Mouse (Mus musculus) embryonic facial prominence, embryonic 11.5 days (tissue): ENCODE measurements at regions not wholly inside any gene's neighbourhood (a gene's known extent, or its start where the extent isn't known, plus 50 kb on each side); places are given as distances from the start of the nearest gene placed in this dataset.
A peak's percentile ranks its signal among the peaks of the same experiment; 100 is the strongest.

ENCODE experiments used
- ATAC-seq: fragments of 200-750 bp; cut with Nextera tagmentation; replicated peaks from 2 replicates; pipeline ENCODE4 v1.8.0; 2017; ENCODE audit warnings: low read depth; ENCODE audit not compliant: insufficient number of reproducible peaks, low FRiP score, low TSS enrichment
- DNase-seq: peaks from one replicate; pipeline ENCODE4 v3.0.0-alpha.2; 2015; ENCODE audit warnings: low spot score
- H3K27ac ChIP-seq: fragments of 300-500 bp; sonication (generic); replicated peaks from 2 replicates; pipeline ENCODE4 v1.5.1; 2014; ENCODE audit warnings: mild to moderate bottlenecking, low read depth, low read length, control low read depth
- H3K27me3 ChIP-seq: fragments of 300-500 bp; sonication (generic); 2 replicates; pipeline ENCODE4 v1.6.1; 2014; ENCODE audit warnings: mild to moderate bottlenecking, low read length, moderate library complexity, mixed read lengths; ENCODE audit not compliant: control insufficient read depth, insufficient read depth
- H3K36me3 ChIP-seq: fragments of 300-500 bp; sonication (generic); replicated peaks from 2 replicates; pipeline ENCODE4 v1.6.1; 2014; ENCODE audit warnings: low read depth, mild to moderate bottlenecking, low read length, moderate library complexity, mixed read lengths; ENCODE audit not compliant: control insufficient read depth, insufficient read depth
- H3K4me1 ChIP-seq: fragments of 300-500 bp; sonication (generic); 2 replicates; pipeline ENCODE4 v1.6.1; 2014; ENCODE audit warnings: low read length, mixed read lengths; ENCODE audit not compliant: control insufficient read depth, insufficient read depth
- H3K4me2 ChIP-seq: fragments of 300-500 bp; sonication (generic); 2 replicates; pipeline ENCODE4 v1.6.1; 2014; ENCODE audit warnings: low read depth, mild to moderate bottlenecking, control low read depth, low read length, moderate library complexity
- H3K4me3 ChIP-seq: fragments of 300-500 bp; sonication (generic); 2 replicates; pipeline ENCODE4 v1.5.1; 2014; ENCODE audit warnings: low read depth, low read length, control low read depth
- H3K9ac ChIP-seq: fragments of 300-500 bp; sonication (generic); replicated peaks from 2 replicates; pipeline ENCODE4 v1.6.1; 2014; ENCODE audit warnings: mild to moderate bottlenecking, control low read depth, low read length
- H3K9me3 ChIP-seq: fragments of 300-500 bp; sonication (generic); replicated peaks from 2 replicates; pipeline ENCODE4 v1.6.1; 2016; ENCODE audit warnings: mild to moderate bottlenecking, low read length, inconsistent platforms, mixed read lengths; ENCODE audit not compliant: control insufficient read depth
- WGBS: fragments of 180-500 bp; shearing (Covaris S2); extraction: QIAGEN DNeasy Blood & Tissue Kit; methylation state at CpG from one replicate; pipeline ENCODE4 v1.1.7; 2014; 5-methylcytosine and 5-hydroxymethylcytosine counted together

DNA sequence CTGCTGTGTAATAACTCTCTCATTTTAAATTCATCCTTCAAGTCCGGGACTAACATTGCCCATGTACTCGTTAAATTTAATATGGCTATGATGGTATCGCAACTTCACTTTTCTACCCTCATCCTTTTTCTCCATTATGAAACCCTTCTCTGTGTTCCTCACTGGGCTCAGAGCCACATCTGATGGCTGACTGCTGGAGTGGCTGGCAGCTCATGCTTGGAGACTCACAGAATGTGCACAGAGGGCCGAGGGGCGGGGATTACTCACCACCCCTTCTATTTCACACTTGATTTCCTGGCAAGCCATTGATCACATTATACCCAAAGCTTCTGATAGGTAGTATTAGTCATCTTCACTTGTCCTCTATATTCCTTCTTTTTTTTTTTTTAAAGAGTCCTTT, 81.1 kb upstream of the Vwde start:
- H3K4me3 ChIP-seq = no peak overlapping the region
- 83% methylated on average over 5 of the region's 5 CpGs for WGBS
- ATAC-seq (no peak), DNase-seq (no peak)
- H3K27ac ChIP-seq = no peak overlapping the region
- no peaks in the 10 kb centered on the region for H3K27me3 ChIP-seq
- no peaks in the 10 kb centered on the region for H3K4me1 ChIP-seq
- H3K36me3 ChIP-seq = no peaks in the 10 kb centered on the region
- H3K9ac ChIP-seq = no peak overlapping the region
- no peak overlapping the region for H3K4me2 ChIP-seq
- no peaks in the 10 kb centered on the region for H3K9me3 ChIP-seq

DNA sequence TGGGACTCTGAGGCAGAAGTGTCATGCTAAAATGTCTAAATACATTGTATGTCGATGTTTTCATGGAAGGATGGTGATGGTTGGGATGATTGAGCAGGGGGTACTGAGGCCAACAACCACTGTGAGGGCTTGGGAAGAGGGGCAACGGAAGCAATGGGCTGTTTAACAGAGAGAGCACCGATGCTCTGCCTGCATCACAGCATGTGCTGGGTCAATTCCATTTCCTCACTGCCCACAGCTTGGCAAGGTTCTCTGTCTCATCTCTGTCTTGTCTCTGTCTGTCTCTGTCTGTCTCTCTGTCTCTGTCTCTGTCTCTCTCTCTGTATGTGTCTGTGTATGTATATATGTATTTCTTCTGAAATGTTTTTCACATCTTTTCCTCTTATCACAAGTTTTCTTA, 73.4 kb upstream of the Vwde start:
- WGBS = 80% methylated on average over 3 of the region's 3 CpGs

DNA sequence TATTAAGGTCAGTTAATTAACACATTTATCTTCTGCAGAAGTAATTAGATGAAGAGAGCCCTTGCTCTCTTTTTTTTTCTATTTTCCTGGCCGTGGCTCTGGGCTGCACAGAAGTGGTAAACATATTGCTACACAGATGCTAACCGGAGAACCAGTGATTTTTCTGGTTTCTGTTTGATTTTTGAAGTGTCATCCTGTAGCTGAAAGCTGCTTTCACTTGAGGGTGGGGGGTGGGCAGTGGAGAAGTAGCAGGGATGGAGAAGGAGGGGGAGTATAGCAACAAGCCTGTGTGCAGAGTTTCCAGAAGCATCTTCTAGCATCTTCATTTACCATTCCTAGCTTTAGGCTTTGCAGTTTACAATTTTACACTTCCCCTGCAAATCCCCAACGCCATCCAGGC, 72.3 kb upstream of the Vwde start:
- DNase-seq = no peak
- H3K9ac ChIP-seq = no peak overlapping the region
- H3K27ac ChIP-seq = no peak overlapping the region
- WGBS = 79% methylated on average over 3 of the region's 3 CpGs
- no peaks in the 10 kb centered on the region for H3K27me3 ChIP-seq
- H3K36me3 ChIP-seq = no peaks in the 10 kb centered on the region
- no peaks in the 10 kb centered on the region for H3K9me3 ChIP-seq
- no peaks in the 10 kb centered on the region for H3K4me1 ChIP-seq
- H3K4me3 ChIP-seq = no peak overlapping the region
- no peak for ATAC-seq
- no peak overlapping the region for H3K4me2 ChIP-seq

More for the DNA sequence above, 73.4 kb upstream of the Vwde start:
- Histone ChIP-seq H3K4me2 (no peak overlapping the region), H3K9ac (no peak overlapping the region), H3K27me3 (no peaks in the 10 kb centered on the region), H3K9me3 (no peaks in the 10 kb centered on the region), H3K27ac (no peak overlapping the region), H3K36me3 (no peaks in the 10 kb centered on the region), H3K4me3 (no peak overlapping the region), H3K4me1 (no peaks in the 10 kb centered on the region)
- DNase-seq (no peak), ATAC-seq (no peak)

DNA sequence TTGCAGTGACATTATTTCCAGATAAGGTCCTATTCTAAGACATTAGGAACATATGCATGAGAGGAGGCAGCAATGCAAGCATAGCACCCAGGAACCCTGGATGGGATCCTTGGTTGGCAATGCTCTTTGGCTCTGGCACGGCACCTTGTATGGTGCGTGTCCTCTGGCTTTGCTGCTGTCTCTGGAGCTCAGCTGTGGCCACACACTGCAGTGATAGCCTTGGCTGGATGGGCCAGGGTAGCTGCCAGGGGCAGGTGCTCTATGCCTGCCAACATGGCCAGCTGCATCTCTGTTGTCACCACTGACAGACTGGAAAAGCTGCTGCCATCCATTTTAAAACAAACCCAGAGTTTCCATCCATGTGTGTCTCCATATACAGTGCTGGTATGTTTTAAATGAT, 71.3 kb upstream of the Vwde start:
- Histone ChIP-seq H3K4me2 (no peak overlapping the region), H3K9me3 (no peaks in the 10 kb centered on the region), H3K4me1 (no peaks in the 10 kb centered on the region), H3K27ac (no peak overlapping the region), H3K4me3 (no peak overlapping the region), H3K36me3 (no peaks in the 10 kb centered on the region), H3K9ac (no peak overlapping the region), H3K27me3 (no peaks in the 10 kb centered on the region)
- DNase-seq = no peak
- no peak for ATAC-seq
- WGBS = 91% methylated on average over 2 of the region's 2 CpGs

DNA sequence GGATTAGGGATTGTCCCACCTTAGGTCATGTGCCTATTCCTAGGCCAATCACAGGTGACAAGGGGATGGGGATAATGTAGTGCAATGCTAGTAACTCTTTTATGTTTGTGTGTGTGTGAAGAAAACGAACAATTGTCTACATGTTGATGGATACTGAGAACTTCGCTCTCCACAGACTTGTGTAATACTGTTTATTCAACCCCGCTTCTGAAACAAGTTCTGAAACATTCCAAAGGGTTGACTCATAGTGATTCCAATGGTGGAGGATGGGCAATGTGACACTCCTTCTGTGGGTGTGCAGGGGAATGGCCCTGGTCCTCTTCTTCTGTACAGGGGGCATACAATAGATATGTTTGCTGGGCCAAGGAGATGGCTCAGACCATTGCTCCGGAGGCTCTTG, 69.6 kb upstream of the Vwde start:
- ATAC-seq = no peak
- H3K4me2 ChIP-seq = no peak overlapping the region
- WGBS = 83% methylated on average over 4 of the region's 4 CpGs
- no peaks in the 10 kb centered on the region for H3K4me1 ChIP-seq
- H3K9ac ChIP-seq = no peak overlapping the region
- DNase-seq = no peak
- no peaks in the 10 kb centered on the region for H3K9me3 ChIP-seq
- no peaks in the 10 kb centered on the region for H3K36me3 ChIP-seq
- no peak overlapping the region for H3K27ac ChIP-seq
- H3K4me3 ChIP-seq = no peak overlapping the region
- no peaks in the 10 kb centered on the region for H3K27me3 ChIP-seq

DNA sequence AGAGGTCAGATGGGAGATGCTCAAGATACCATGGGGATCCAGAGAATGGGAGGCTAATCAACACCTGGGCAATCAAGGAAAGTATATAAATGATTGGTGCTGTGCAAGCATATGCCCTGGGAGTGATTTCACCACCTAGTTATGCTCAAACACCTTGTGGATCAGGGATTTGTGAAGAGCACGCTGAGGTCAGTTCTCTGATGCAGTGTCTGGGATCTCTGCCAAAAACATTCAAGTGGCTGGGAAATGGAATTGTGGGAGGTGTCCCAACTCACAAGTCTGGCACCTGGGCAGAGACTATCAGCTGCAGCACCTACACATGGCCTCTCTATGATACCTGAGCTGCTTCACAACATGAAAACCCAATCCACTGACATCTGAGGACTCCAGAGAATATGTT, 63.7 kb upstream of the Vwde start:
- H3K27me3 ChIP-seq = no peaks in the 10 kb centered on the region
- no peaks in the 10 kb centered on the region for H3K36me3 ChIP-seq
- H3K9me3 ChIP-seq = no peaks in the 10 kb centered on the region
- no peak overlapping the region for H3K4me2 ChIP-seq
- no peak overlapping the region for H3K27ac ChIP-seq
- 76% methylated on average over 1 of the region's 1 CpGs for WGBS
- H3K9ac ChIP-seq = no peak overlapping the region
- no peak overlapping the region for H3K4me3 ChIP-seq
- ATAC-seq = no peak
- no peak for DNase-seq
- H3K4me1 ChIP-seq = no peaks in the 10 kb centered on the region

DNA sequence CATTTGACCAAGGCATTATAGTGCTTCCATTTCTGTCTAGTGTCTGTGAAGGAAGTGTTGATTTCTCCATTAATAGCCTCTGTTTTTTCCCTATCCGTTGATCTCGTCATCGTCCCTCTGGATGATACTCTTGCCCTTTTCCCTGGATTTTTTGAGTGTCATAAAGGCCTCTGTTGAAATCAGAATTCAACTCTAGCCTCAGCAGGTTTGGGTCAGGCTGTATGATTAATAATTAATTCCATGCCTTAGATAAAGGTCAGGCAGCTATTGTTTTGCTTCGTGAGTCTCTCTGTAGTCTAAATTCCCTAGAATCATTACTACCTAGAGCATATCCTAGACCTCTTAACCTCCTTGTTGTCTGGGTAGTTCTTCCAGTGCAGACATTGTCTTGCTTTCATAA, 63.0 kb upstream of the Vwde start:
- no peak overlapping the region for H3K9ac ChIP-seq
- no peaks in the 10 kb centered on the region for H3K4me1 ChIP-seq
- 76% methylated on average over 4 of the region's 4 CpGs for WGBS
- H3K27me3 ChIP-seq = no peaks in the 10 kb centered on the region
- H3K27ac ChIP-seq = no peak overlapping the region
- no peak overlapping the region for H3K4me2 ChIP-seq
- H3K9me3 ChIP-seq = no peaks in the 10 kb centered on the region
- no peaks in the 10 kb centered on the region for H3K36me3 ChIP-seq
- DNase-seq (no peak), ATAC-seq (no peak)
- H3K4me3 ChIP-seq = no peak overlapping the region

DNA sequence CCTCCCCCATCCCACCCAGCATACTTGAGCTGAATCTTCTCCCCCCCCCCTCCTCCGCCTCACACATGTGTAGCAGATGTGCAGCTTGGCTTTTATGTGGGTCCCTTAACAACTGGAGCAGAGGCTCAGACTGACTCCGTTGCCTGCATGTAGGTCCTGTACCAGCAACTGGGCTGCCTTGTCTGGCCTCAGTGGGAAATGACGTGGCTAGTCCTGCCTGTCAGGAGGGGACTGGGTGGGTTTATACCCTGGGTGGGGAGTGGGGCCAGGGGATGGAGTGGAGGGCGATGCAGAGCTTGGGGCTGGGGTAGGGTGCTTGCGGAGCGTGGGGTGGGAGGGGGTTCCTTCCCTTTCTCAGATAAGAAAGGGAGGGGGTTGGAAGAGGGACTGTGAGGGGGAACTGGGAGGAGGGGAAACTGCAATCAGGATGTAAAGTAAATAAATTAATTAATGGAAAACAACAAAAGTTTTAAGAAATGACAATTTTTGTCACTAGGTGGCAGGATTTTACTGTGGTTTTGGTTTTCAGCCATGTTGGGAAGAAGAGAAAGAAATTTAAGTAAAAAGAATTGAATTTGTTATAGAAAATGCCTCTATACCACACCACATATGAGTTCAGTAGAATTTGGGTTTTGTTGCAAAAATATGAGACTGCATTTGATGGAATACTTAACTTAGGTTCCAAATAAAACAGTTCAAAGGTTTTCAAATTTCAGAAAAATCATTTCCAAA, 61.9 kb upstream of the Vwde start:
- WGBS = 39% methylated on average over 6 of the region's 6 CpGs
- H3K27me3 ChIP-seq = no peaks in the 10 kb centered on the region
- no peak overlapping the region for H3K27ac ChIP-seq
- H3K4me3 ChIP-seq = no peak overlapping the region
- no peaks in the 10 kb centered on the region for H3K36me3 ChIP-seq
- no peak overlapping the region for H3K9ac ChIP-seq
- ATAC-seq = peak; percentile 67
- DNase-seq = peak; percentile 43
- no peaks in the 10 kb centered on the region for H3K9me3 ChIP-seq
- no peak overlapping the region for H3K4me2 ChIP-seq
- no peaks in the 10 kb centered on the region for H3K4me1 ChIP-seq
